Mouse (Mus musculus) left cerebral cortex, postnatal 14 days (tissue): ENCODE measurements around the gene Hace1. TPM values are rescaled to one million over a fixed set of nuclear protein-coding genes. Genes with fewer than 3 reads are reported as not detected.
A peak's percentile ranks its signal among the peaks of the same experiment; 100 is the strongest.
"Not testable (repeated sequence)": the region's sequence is repeated elsewhere in the genome, so short reads cannot be mapped to it uniquely, and the experiment has no call there.

Source experiments
- DNase-seq, 2 experiments: peaks; one replicate each; pipeline ENCODE4 v3.0.0; 2021 to 2022; ENCODE audit warnings: low spot score in 2 of 2, mixed read lengths in 1 of 2
- intact Hi-C: fragments of 180-260 bp; cut with DNase I; formaldehyde crosslinking; loops from one replicate; pipeline ENCODE4 v1.15.1; 2025
- long read RNA-seq, 2 experiments: library from polyadenylated mRNA; stranded (forward); transcript quantifications; one replicate each; pipeline ENCODE4 v2.0.0; 2021
- total RNA-seq, 2 experiments: library from RNA; stranded (reverse); gene quantifications; 2 replicates each; pipeline ENCODE4 v1.2.3; 2021

Hace1 gene
- total RNA-seq, result 10 to 100 TPM; 37.1 to 37.9 TPM
- long read RNA-seq, experiment 1, transcript Hace1-201 (24 exons, 3,785 nt), result major isoform, 31 of 46 reads
- long read RNA-seq, experiment 1, partial matches to known transcripts, result 1 of 46 reads
- long read RNA-seq, experiment 1, other reads (novel, unspliced or antisense), result 14 of 46 reads
- long read RNA-seq, experiment 2, transcript Hace1-201 (24 exons, 3,785 nt), result major isoform, 24 of 35 reads
- long read RNA-seq, experiment 2, partial matches to known transcripts, result 1 of 35 reads
- long read RNA-seq, experiment 2, other reads (novel, unspliced or antisense), result 10 of 35 reads

- DNase-seq, result peak; percentile 79 to 89
- intact Hi-C loops, result no loop called here
Observed at GRCm38 (mm10) chr10:45577731-45578297, at the start of gene Hace1. Hace1 (plus strand) TSS chr10:45577829.

- DNase-seq, intact Hi-C loops: not testable (repeated sequence)
Observed at GRCm38 (mm10) chr10:45537334-45537733, 40.3 kb upstream of the Hace1 start.

GRCm38 (mm10) chr10:45542726-45543125, 34.9 kb upstream of the Hace1 start:
- intact Hi-C loops, result no loop called here
- no peak for DNase-seq

- intact Hi-C loops, result no loop called here
- no peak for DNase-seq
Observed at GRCm38 (mm10) chr10:45546799-45547198, 30.8 kb upstream of the Hace1 start.

GRCm38 (mm10) chr10:45578298-45578821, 731 bp downstream of the Hace1 start:
- peak; percentile 67 to 78 for DNase-seq
- intact Hi-C loops, result no loop called here

- DNase-seq, result no peak
- intact Hi-C loops, result no loop called here
Observed at GRCm38 (mm10) chr10:45583310-45583709, 5.7 kb downstream of the Hace1 start.

- intact Hi-C loops, result no loop called here
- DNase-seq, result no peak
Observed at GRCm38 (mm10) chr10:45583829-45584228, 6.2 kb downstream of the Hace1 start.

GRCm38 (mm10) chr10:45584311-45585102, 6.9 kb downstream of the Hace1 start:
- no peak for DNase-seq
- intact Hi-C loops, result no loop called here

- DNase-seq, result no peak
Observed at GRCm38 (mm10) chr10:45605853-45606252, 28.2 kb downstream of the Hace1 start.

GRCm38 (mm10) chr10:45610727-45611126, 33.1 kb downstream of the Hace1 start:
- intact Hi-C loops, result no loop called here

More at GRCm38 (mm10) chr10:45605853-45606252, 28.2 kb downstream of the Hace1 start:
- intact Hi-C loops, result no loop called here

GRCm38 (mm10) chr10:45616012-45616411, 38.4 kb downstream of the Hace1 start:
- DNase-seq, result no peak
- intact Hi-C loops, result no loop called here

More at GRCm38 (mm10) chr10:45610727-45611126, 33.1 kb downstream of the Hace1 start:
- no peak for DNase-seq

- no peak for DNase-seq
- intact Hi-C loops, result no loop called here
Observed at GRCm38 (mm10) chr10:45619039-45619438, 41.4 kb downstream of the Hace1 start.

GRCm38 (mm10) chr10:45631995-45632394, 54.4 kb downstream of the Hace1 start:
- intact Hi-C loops, result no loop called here
- no peak for DNase-seq

- intact Hi-C loops, result no loop called here
Observed at GRCm38 (mm10) chr10:45632641-45633040, 55.0 kb downstream of the Hace1 start.

GRCm38 (mm10) chr10:45635201-45635600, 57.6 kb downstream of the Hace1 start:
- intact Hi-C loops, result no loop called here
- DNase-seq, result no peak

More at GRCm38 (mm10) chr10:45632641-45633040, 55.0 kb downstream of the Hace1 start:
- DNase-seq, result no peak

GRCm38 (mm10) chr10:45639762-45640161, 62.1 kb downstream of the Hace1 start:
- intact Hi-C loops, result no loop called here

GRCm38 (mm10) chr10:45654026-45654425, 76.4 kb downstream of the Hace1 start:
- peak in 1 of 2 experiments; percentile 8 for DNase-seq
- intact Hi-C loops, result loop anchor here (10.0 kb wide), 1 partner anchor 269 kb away; no protein-coding TSS in a partner anchor

More at GRCm38 (mm10) chr10:45639762-45640161, 62.1 kb downstream of the Hace1 start:
- DNase-seq, result no peak

GRCm38 (mm10) chr10:45662015-45662414, 84.4 kb downstream of the Hace1 start:
- intact Hi-C loops, result no loop called here
- DNase-seq, result no peak

- intact Hi-C loops, result no loop called here
- no peak for DNase-seq
Observed at GRCm38 (mm10) chr10:45668266-45668665, 90.6 kb downstream of the Hace1 start.

GRCm38 (mm10) chr10:45676796-45677195, 99.2 kb downstream of the Hace1 start:
- peak in 1 of 2 experiments; percentile 33 for DNase-seq
- intact Hi-C loops, result loop anchor here (5.0 kb wide), 2 partner anchors 121 to 241 kb away; no protein-coding TSS in a partner anchor
